Mouse (Mus musculus) monocyte, adult 5-6 weeks (primary cell): ENCODE measurements at regions not wholly inside any gene's neighbourhood (a gene's known extent, or its start where the extent isn't known, plus 50 kb on each side); places are given as distances from the start of the nearest gene placed in this dataset.

Experiments
- ATAC-seq: fragments of 153-309, 156-312 bp; replicated peaks from 2 replicates; pipeline ENCODE4 v1.8.0; 2017; ENCODE audit warnings: mild to moderate bottlenecking; ENCODE audit not compliant: low TSS enrichment, insufficient number of reproducible peaks, severe bottlenecking, poor library complexity, low FRiP score

- ATAC-seq, result no peak
Measured at GRCm38 (mm10) chr2:166266915-166267314, 111.5 kb upstream of the Sulf2 start.

DNA sequence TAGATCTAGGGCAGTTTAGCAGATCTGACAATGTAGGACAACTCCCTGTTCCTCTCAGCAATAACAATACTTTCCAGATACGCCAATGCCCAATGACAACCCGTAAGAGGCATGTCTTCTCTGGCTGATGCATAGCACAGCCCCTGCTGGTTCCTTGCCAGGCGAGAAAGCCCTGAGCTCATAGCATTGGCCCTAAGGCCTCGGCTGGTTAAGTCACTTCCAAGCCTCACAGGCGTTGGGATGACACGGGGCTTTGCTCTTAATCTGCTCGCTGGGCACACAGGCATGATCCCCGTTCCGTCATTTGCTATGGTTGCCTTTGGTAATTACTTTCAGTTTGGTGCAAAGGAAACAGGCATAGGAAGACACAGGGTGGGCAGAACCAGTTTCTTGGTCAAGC lies 111.0 kb upstream of the Sulf2 start:
- no peak for ATAC-seq

GRCm38 (mm10) chr2:166264756-166265155 lies 109.3 kb upstream of the Sulf2 start:
- ATAC-seq, result no peak

DNA sequence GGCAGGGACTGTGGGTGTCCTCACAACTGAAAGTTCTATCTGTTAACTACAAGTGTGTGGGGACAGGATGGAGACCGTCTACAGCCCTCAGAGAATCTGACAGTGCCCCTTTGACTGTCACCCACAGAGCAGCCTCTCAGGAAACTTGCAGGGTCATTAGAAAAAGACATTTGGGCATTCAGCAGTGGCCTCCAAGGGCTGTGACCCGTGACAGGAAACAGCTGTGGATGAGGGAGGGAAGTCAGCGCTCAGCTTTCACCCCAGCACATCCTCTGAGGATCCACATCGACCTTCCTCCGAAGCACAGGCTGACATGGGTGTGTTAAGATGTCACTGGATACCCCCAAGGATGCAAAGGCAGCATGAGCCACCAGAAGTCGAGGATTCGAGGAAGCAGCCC lies 106.3 kb upstream of the Sulf2 start:
- 0 out of 2 replicates have a peak, but pooled peaks have one; percentile 8 for ATAC-seq

DNA sequence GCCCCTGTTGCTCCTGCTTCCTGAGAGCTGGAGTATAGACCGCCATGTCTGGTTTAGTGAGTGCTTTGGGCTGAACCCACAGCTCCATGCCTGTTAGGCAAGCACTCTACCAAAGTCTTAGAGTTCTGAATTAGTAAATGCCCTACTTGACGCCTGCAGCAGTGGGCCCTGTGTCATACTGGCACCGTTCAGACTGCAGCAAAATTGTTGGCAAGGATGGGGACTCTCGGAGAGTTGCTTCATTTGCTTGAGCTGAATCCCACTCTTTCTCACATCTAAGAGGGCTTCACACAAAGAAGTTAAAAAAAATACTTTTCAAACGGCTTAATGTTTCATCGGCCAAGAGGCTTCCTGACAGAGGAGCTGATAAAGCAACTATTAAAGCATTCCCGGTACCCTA lies 105.6 kb upstream of the Sulf2 start:
- no peak for ATAC-seq

DNA sequence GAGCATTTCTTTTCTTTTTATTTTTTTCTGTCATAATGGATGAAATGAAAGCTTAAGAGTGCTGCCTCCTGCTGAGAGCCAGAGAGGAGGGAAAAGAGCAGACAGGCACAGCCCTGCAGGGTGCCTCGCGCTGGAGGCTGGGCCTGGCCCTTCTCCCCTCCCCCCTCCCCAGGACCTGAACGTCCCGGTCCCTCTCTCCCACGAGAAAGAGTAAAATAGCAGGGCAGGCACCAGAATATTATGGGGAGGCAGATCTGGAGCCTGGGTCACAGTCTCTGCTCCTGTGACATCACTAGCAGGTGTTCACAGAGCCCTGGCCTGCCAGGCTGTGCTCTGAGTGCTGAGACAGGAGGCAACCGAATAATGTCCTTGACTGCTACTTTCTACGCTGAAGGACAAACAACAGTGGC lies 103.3 kb upstream of the Sulf2 start:
- no peak for ATAC-seq

GRCm38 (mm10) chr2:166257666-166258065 lies 102.2 kb upstream of the Sulf2 start:
- no peak for ATAC-seq

DNA sequence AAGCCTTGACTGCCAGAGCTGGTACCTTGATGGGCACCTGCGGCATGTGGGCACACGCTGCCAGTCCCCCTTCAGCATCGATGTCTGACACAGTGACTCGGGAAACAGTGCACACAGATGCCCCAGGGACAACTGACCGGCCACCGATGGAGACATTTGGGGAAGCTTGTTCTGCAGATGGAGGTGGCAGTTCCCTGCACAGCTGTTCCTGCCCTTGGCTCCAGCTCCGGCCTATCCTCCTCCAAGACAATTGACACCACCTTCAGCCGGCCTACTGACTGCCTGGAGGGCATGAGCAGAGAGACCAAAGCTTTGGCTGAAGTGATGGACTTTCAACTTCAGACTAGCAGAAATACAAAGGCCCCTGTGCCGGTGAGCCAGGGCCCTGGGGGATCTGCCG lies 100.7 kb upstream of the Sulf2 start:
- ATAC-seq, result no peak

GRCm38 (mm10) chr2:166254581-166254980 lies 99.1 kb upstream of the Sulf2 start:
- ATAC-seq, result no peak

GRCm38 (mm10) chr2:166252107-166252506 lies 96.6 kb upstream of the Sulf2 start:
- no peak for ATAC-seq

- ATAC-seq, result no peak
Measured at GRCm38 (mm10) chr2:166251421-166251820, 96.0 kb upstream of the Sulf2 start.

DNA sequence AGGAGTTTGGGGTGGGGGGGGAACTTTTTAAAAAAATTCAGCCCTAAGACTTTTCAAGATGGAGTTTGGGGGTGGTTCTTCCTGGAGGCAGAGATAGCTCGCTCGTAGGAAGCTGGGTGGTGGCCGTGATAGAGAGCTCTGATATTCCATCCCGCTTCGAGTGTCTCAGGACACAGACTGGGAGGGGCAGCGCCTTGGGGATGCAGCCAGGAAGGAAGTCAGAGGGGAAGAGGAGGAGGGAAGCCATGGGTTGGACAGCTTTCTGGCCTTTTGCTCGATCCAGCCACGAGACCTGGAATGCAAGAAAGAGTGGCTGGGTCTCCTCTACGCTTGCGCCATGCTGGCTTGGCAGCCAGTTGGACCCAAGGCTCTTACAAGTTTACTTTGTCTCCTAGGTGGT lies 95.1 kb upstream of the Sulf2 start:
- no peak for ATAC-seq

- ATAC-seq, result no peak
Measured at GRCm38 (mm10) chr2:166249338-166249950, 94.0 kb upstream of the Sulf2 start.

GRCm38 (mm10) chr2:166246401-166247189 lies 91.1 kb upstream of the Sulf2 start:
- no peak for ATAC-seq

DNA sequence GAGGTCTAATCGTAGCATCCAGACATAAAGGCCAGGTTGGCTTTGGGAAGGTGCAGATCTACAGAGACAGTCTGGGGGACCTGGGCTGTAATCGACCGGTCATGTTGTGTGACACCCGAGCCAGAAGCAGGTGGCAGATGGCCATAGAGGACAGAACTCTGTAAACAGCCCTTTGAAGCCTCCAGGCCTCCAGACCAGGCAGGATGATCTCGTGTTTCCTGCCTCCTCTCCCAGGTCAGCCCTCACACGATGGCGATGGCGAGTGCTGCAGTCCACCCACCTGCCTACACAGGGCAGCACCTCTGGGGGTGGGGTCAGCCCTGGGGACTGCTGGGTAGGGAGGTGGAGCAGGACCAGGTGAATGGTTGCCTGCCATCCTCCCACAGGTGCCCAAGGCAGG lies 89.8 kb upstream of the Sulf2 start:
- ATAC-seq, result no peak

- no peak for ATAC-seq
Measured at GRCm38 (mm10) chr2:166242786-166243521, 87.5 kb upstream of the Sulf2 start.

DNA sequence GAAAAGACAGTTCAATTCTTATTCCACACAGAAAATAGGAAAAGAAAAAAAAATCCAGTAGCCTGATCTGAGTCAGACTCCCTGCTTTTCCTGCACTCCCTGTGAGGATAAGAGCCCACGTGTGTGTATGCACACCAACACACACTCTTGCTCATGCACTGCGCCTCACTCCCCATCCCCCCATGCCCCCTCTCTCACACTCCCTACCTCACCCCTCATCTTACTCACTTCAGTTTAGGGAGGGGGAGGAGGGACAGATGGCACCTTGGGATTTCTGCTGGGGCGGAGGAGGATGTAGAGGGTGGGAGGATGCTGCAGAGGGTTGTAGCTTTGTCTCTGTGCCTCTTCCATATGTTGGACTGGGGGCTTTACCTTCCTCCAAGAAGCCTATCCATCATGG lies 85.8 kb upstream of the Sulf2 start:
- ATAC-seq, result no peak

DNA sequence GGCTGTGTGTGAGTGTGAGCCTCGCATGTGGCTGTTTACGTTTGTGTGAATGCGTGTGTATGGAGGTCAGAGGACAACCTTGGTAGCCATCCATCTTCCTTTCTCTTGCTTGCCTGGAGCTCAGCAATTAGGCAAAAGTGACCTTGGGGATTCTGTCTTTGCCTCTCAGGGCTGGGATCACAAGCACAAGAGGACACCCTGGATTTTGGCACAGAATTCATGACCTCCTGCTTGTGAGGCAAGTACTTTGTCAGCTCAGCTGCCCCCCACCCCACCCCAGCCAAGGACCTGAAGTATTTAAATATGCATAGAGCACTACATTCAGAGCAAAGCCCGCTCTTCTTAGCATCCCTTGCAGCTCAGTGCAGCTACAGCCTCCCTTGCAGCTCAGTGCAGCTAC lies 84.6 kb upstream of the Sulf2 start:
- no peak for ATAC-seq

DNA sequence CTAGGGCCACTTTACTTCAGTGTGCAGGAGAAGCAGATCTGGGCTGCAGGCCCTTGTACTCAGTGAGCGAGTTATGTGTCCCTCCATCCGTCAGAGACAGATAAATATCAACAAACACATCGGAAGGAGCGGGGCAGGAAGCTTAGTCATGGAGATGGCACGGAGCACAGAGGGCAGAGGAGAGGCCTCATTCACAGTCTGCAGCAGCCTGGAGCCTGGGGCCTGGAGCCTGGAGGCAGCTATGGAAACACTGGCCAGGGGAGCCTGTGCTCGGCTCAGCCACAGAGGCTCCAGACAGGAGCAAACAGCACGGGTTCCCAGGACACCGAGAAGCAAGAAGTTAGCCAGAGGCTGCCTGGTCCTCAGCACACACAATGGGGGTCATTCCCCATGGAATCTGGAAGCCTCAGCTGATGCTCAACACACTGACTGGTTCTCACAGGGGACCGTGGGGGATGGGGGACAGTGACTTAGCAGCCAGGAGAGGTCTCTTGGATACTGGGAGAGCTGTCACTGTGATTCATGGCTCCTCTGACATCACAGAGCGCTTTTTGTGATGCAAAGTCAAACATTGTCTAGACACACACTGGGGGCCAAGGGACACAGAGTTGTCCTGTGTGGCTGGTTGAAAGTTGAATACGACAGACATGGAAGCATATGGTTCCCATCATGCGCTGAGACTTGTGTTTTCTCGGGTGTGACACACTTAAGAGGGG lies 82.2 kb upstream of the Sulf2 start:
- no peak for ATAC-seq
